Mouse (Mus musculus): ENCODE data around the gene Acer1. TPM values are rescaled to one million over a fixed set of nuclear protein-coding genes. Genes with fewer than 3 reads are reported as not detected.

Acer1 gene
- polyA plus RNA-seq, 1 experiment from 2014 or later, result 0.46 TPM

GRCm38 (mm10) chr17:56981049-56981448 lies 877 bp downstream of the Acer1 start:
- WGBS, result 49% methylated on average over 7 of the region's 7 CpGs
- Histone ChIP-seq H3K9me3 (replicated peaks; ENCODE audit: control insufficient read depth, low read length) (no peaks in the 10 kb centered on the region), H3K9ac (ENCODE audit: low read length) (no peak overlapping the region), H3K36me3 (ENCODE audit: control insufficient read depth, insufficient read depth, low read length) (no peaks in the 10 kb centered on the region), H3K27ac (ENCODE audit: low read length) (no peak overlapping the region), H3K4me2 (ENCODE audit: low read depth, low read length) (no peak overlapping the region), H3K4me1 (ENCODE audit: control insufficient read depth, insufficient read depth, low read length) (no peaks in the 10 kb centered on the region), H3K27me3 (ENCODE audit: control insufficient read depth, insufficient read depth, low read length) (no peaks in the 10 kb centered on the region), H3K4me3 (replicated peaks; ENCODE audit: low read length) (no peak overlapping the region)
- ATAC-seq (ENCODE audit: insufficient read depth, low FRiP score), result peak; percentile 52; the same call in 1 of the 2 replicates

DNA sequence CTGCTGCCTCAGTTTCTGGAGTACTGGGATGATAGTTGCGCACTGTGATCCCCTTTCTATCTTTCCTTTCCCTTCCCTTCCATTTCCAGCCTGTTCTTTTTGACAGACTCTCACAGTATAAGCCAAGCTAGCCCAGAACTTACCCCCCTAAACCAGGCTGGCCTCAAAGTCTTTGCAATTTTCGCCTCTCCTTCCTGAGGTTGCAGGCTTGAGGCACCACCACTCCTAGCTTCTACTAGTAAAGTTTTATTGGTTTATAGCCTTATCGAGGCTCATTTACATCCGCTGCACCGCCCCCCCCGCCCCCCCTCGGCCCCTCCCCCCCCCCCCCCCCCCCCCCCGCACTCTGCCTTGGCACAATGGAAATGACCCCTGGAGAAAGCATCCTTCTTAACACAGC lies 2.4 kb downstream of the Acer1 start:
- no peak overlapping the region for H3K27ac ChIP-seq (ENCODE audit: low read length)
- no peak overlapping the region for H3K4me2 ChIP-seq (ENCODE audit: low read depth, low read length)
- H3K27me3 ChIP-seq (ENCODE audit: control insufficient read depth, insufficient read depth, low read length), result no peaks in the 10 kb centered on the region
- no peak overlapping the region for H3K9ac ChIP-seq (ENCODE audit: low read length)
- no peaks in the 10 kb centered on the region for H3K36me3 ChIP-seq (ENCODE audit: control insufficient read depth, insufficient read depth, low read length)
- no peaks in the 10 kb centered on the region for H3K9me3 ChIP-seq (replicated peaks; ENCODE audit: control insufficient read depth, low read length)
- no peaks in the 10 kb centered on the region for H3K4me1 ChIP-seq (ENCODE audit: control insufficient read depth, insufficient read depth, low read length)
- no peak overlapping the region for H3K4me3 ChIP-seq (replicated peaks; ENCODE audit: low read length)
- no peak for ATAC-seq (ENCODE audit: insufficient read depth, low FRiP score)
- 31% methylated on average over 7 of the region's 8 CpGs for WGBS

DNA sequence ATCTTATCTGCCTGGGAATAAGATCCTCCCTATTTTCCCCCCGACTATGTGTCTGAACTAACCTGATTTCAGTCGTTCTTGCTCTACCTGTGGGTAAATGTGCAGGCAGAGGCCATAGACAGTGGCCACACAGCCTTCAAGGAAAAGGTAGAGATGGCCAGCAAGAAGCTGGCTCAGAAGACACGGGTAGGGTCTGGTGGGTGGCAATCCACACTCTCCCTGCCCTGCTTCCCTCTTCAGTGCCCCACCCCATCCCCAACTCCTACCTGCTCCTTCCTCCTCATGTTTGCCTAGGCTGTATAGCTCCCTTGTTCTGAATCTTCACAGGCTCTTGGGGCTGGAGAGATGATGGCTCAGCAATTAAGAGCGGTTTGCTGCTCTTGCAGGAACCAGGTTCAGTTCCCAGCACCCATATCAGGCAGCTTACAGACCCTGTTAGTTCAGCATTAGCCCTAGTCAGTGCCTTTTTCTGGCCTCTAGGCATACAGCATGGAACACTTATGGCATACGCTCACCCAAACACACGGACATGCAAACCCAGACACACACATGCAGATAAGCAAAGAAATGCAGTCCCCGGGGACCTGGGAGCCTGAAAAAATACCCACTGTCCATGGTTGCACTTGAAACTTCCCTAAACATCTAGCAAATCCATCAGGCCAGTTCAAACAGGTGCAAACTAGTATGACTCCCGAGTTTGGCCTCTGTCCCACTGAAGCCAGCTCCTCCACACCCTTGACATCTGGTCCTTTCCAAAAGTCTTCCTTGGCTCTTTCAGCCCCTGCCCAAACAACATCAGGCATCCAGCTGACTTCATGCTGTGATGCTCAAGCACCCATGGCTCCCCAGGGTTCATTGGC lies 5.2 kb downstream of the Acer1 start:
- no peak overlapping the region for H3K4me3 ChIP-seq (replicated peaks; ENCODE audit: low read length)
- no peak overlapping the region for H3K27ac ChIP-seq (ENCODE audit: low read length)
- H3K9ac ChIP-seq (ENCODE audit: low read length), result no peak overlapping the region
- no peaks in the 10 kb centered on the region for H3K9me3 ChIP-seq (replicated peaks; ENCODE audit: control insufficient read depth, low read length)
- no peak for ATAC-seq (ENCODE audit: insufficient read depth, low FRiP score)
- H3K4me2 ChIP-seq (ENCODE audit: low read depth, low read length), result no peak overlapping the region
- no peaks in the 10 kb centered on the region for H3K36me3 ChIP-seq (ENCODE audit: control insufficient read depth, insufficient read depth, low read length)
- no peaks in the 10 kb centered on the region for H3K27me3 ChIP-seq (ENCODE audit: control insufficient read depth, insufficient read depth, low read length)
- WGBS, result 66% methylated on average over 8 of the region's 8 CpGs
- H3K4me1 ChIP-seq (ENCODE audit: control insufficient read depth, insufficient read depth, low read length), result no peaks in the 10 kb centered on the region

- H3K27ac ChIP-seq (ENCODE audit: low read length), result no peak overlapping the region
- 78% methylated on average over 3 of the region's 3 CpGs for WGBS
- H3K9ac ChIP-seq (ENCODE audit: low read length), result no peak overlapping the region
- H3K4me1 ChIP-seq (ENCODE audit: control insufficient read depth, insufficient read depth, low read length), result no peaks in the 10 kb centered on the region
- H3K36me3 ChIP-seq (ENCODE audit: control insufficient read depth, insufficient read depth, low read length), result no peaks in the 10 kb centered on the region
- no peak overlapping the region for H3K4me2 ChIP-seq (ENCODE audit: low read depth, low read length)
- ATAC-seq (ENCODE audit: insufficient read depth, low FRiP score), result no peak
- H3K27me3 ChIP-seq (ENCODE audit: control insufficient read depth, insufficient read depth, low read length), result no peaks in the 10 kb centered on the region
- H3K4me3 ChIP-seq (replicated peaks; ENCODE audit: low read length), result no peak overlapping the region
- no peaks in the 10 kb centered on the region for H3K9me3 ChIP-seq (replicated peaks; ENCODE audit: control insufficient read depth, low read length)
Observed at GRCm38 (mm10) chr17:56975391-56975790, 6.5 kb downstream of the Acer1 start.

DNA sequence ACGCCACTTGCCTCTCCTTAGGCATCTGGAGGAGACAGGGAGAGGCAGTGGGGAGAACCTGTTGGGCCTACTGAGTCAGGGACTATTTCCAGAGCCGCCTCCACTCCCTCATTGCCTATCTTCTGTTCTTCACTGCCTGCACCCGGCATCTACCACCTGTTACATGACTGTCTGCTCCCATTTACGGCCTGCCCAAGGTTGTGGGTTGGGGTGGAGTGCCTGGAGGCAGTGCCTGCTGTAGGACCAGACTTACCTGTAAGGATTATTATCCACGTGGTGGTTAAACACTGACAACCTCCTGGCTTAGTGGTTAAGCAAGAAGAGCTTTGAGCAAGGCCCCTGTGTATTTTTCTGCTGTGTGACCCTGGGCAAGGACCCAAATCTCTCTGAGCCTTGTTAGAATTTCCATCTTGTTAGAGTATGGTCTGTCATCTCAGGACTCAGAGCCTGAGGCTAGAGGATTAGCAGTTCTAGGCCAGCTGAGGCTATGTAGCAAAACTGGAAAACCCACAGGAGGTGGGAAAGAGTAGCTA lies 7.2 kb downstream of the Acer1 start:
- Histone ChIP-seq H3K9me3 (replicated peaks; ENCODE audit: control insufficient read depth, low read length) (no peaks in the 10 kb centered on the region), H3K9ac (ENCODE audit: low read length) (no peak overlapping the region), H3K36me3 (ENCODE audit: control insufficient read depth, insufficient read depth, low read length) (no peaks in the 10 kb centered on the region), H3K4me2 (ENCODE audit: low read depth, low read length) (no peak overlapping the region), H3K4me1 (ENCODE audit: control insufficient read depth, insufficient read depth, low read length) (no peaks in the 10 kb centered on the region), H3K27me3 (ENCODE audit: control insufficient read depth, insufficient read depth, low read length) (no peaks in the 10 kb centered on the region), H3K27ac (ENCODE audit: low read length) (no peak overlapping the region), H3K4me3 (replicated peaks; ENCODE audit: low read length) (no peak overlapping the region)
- 63% methylated on average over 5 of the region's 5 CpGs for WGBS
- ATAC-seq (ENCODE audit: insufficient read depth, low FRiP score), result no peak

GRCm38 (mm10) chr17:56973956-56974707 lies 7.8 kb downstream of the Acer1 start:
- Histone ChIP-seq H3K27ac (ENCODE audit: low read length) (no peak overlapping the region), H3K4me2 (ENCODE audit: low read depth, low read length) (no peak overlapping the region), H3K4me1 (ENCODE audit: control insufficient read depth, insufficient read depth, low read length) (no peaks in the 10 kb centered on the region), H3K36me3 (ENCODE audit: control insufficient read depth, insufficient read depth, low read length) (no peaks in the 10 kb centered on the region), H3K9ac (ENCODE audit: low read length) (no peak overlapping the region), H3K4me3 (replicated peaks; ENCODE audit: low read length) (no peak overlapping the region), H3K9me3 (replicated peaks; ENCODE audit: control insufficient read depth, low read length) (no peaks in the 10 kb centered on the region), H3K27me3 (ENCODE audit: control insufficient read depth, insufficient read depth, low read length) (no peaks in the 10 kb centered on the region)
- 59% methylated on average over 13 of the region's 14 CpGs for whole genome bisulfite sequencing
- no peak for ATAC-seq (ENCODE audit: insufficient read depth, low FRiP score)

- Histone ChIP-seq H3K9ac (ENCODE audit: low read length) (no peak overlapping the region), H3K4me1 (ENCODE audit: control insufficient read depth, insufficient read depth, low read length) (no peaks in the 10 kb centered on the region), H3K4me3 (replicated peaks; ENCODE audit: low read length) (no peak overlapping the region), H3K27ac (ENCODE audit: low read length) (no peak overlapping the region), H3K9me3 (replicated peaks; ENCODE audit: control insufficient read depth, low read length) (no peaks in the 10 kb centered on the region), H3K27me3 (ENCODE audit: control insufficient read depth, insufficient read depth, low read length) (no peaks in the 10 kb centered on the region), H3K36me3 (ENCODE audit: control insufficient read depth, insufficient read depth, low read length) (no peaks in the 10 kb centered on the region), H3K4me2 (ENCODE audit: low read depth, low read length) (no peak overlapping the region)
- WGBS, result 65% methylated on average over 5 of the region's 5 CpGs
- ATAC-seq (ENCODE audit: insufficient read depth, low FRiP score), result no peak
Observed at GRCm38 (mm10) chr17:56970081-56970480, 11.8 kb downstream of the Acer1 start.

- ATAC-seq (ENCODE audit: insufficient read depth, low FRiP score), result no peak
- no peak overlapping the region for H3K9ac ChIP-seq (ENCODE audit: low read length)
- WGBS, result 52% methylated on average over 3 of the region's 3 CpGs
Observed at GRCm38 (mm10) chr17:56969321-56969720, 12.6 kb downstream of the Acer1 start.

DNA sequence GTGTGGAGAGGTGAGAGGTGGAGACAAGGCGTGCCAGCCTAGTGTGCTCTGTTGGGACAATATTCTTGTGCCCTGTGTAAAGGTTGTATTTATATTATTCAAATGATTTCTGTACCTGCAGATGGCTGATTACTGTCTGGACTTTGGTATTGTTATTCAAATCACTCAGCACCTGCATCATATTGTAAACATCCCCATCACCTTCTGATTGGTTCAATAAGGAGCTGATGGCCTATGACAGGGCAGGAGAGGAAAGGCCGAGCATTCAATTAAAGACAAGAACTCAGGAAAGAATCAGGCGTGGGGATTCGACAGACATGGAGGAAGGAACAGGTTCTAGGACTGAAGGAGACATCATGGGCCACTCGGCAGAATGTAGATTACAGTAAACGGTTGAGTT lies 18.3 kb downstream of the Acer1 start:
- ATAC-seq (ENCODE audit: insufficient read depth, low FRiP score), result no peak
- H3K27me3 ChIP-seq (ENCODE audit: control insufficient read depth, insufficient read depth, low read length), result no peaks in the 10 kb centered on the region
- no peak overlapping the region for H3K27ac ChIP-seq (ENCODE audit: low read length)
- H3K9ac ChIP-seq (ENCODE audit: low read length), result no peak overlapping the region
- 72% methylated on average over 6 of the region's 6 CpGs for WGBS
- H3K4me1 ChIP-seq (ENCODE audit: control insufficient read depth, insufficient read depth, low read length), result no peaks in the 10 kb centered on the region
- no peaks in the 10 kb centered on the region for H3K9me3 ChIP-seq (replicated peaks; ENCODE audit: control insufficient read depth, low read length)
- no peaks in the 10 kb centered on the region for H3K36me3 ChIP-seq (ENCODE audit: control insufficient read depth, insufficient read depth, low read length)
- no peak overlapping the region for H3K4me2 ChIP-seq (ENCODE audit: low read depth, low read length)
- no peak overlapping the region for H3K4me3 ChIP-seq (replicated peaks; ENCODE audit: low read length)

More at GRCm38 (mm10) chr17:56969321-56969720, 12.6 kb downstream of the Acer1 start:
- Histone ChIP-seq H3K27ac (ENCODE audit: low read length) (no peak overlapping the region), H3K9me3 (replicated peaks; ENCODE audit: control insufficient read depth, low read length) (no peaks in the 10 kb centered on the region), H3K4me2 (ENCODE audit: low read depth, low read length) (no peak overlapping the region), H3K4me3 (replicated peaks; ENCODE audit: low read length) (no peak overlapping the region), H3K36me3 (ENCODE audit: control insufficient read depth, insufficient read depth, low read length) (no peaks in the 10 kb centered on the region), H3K4me1 (ENCODE audit: control insufficient read depth, insufficient read depth, low read length) (no peaks in the 10 kb centered on the region), H3K27me3 (ENCODE audit: control insufficient read depth, insufficient read depth, low read length) (no peaks in the 10 kb centered on the region)
